Mouse (Mus musculus) kidney, adult 2 months (tissue): ENCODE results near the gene Rnf144b.

Experiments used
- CTCF ChIP-seq: fragments of 200-500 bp; conservative IDR thresholded peaks from 2 replicates; pipeline ENCODE4 v1.5.1; 2011; ENCODE audit warnings: low read depth, mild to moderate bottlenecking, control low read depth, low read length, moderate library complexity, mixed read lengths; ENCODE audit not compliant: insufficient read depth, insufficient read length
- POLR2A ChIP-seq: fragments of 200-500 bp; IDR thresholded peaks from one replicate; pipeline ENCODE4 v1.6.1; 2011; ENCODE audit warnings: low read depth, low read length, control low read depth

DNA sequence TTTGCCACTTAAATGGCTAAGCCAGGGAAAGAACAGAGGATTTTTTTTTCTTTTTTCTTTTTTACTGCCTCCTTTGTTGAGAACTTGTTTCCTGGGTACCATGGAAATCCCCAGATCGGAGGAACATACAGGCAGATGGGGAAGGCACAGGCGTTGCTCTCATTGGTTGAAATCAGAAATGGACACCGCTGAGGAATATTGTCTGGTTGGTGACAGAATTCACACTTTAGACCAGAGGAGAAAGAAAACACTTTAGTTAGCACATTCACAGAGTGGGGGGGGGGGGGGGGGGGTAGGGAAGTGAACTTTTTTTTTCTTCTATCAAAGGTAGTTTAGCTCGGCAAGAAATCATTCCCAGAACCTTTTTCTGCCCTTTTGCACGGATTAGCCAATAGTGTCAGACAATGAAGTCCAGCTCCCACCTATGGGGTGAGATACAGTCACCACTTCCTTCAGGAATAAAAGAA is 155.4 kb downstream of the Rnf144b start:
- TF ChIP-seq CTCF (no peak), POLR2A (no peak)
